Mouse (Mus musculus) lung, adult 18-20 months (tissue): Measurements from ENCODE around the gene Gm20388.

ENCODE experiments used
- DNase-seq, 2 experiments: peaks; one replicate each; pipeline ENCODE4 v3.0.0; 2022; ENCODE audit warnings: mixed read lengths in 2 of 2

Gene Gm20388

GRCm38 (mm10) chr8:120234866-120235265 lies 324.2 kb downstream of the Gm20388 start:
- DNase-seq: no peak

GRCm38 (mm10) chr8:120243222-120243621 lies 332.6 kb downstream of the Gm20388 start:
- DNase-seq: peak in 1 of 2 experiments; percentile 59

- DNase-seq: no peak
Observed at GRCm38 (mm10) chr8:120243916-120244451, 333.3 kb downstream of the Gm20388 start.

- no peak for DNase-seq
Observed at GRCm38 (mm10) chr8:120244553-120244952, 333.9 kb downstream of the Gm20388 start.

- no peak for DNase-seq
Observed at GRCm38 (mm10) chr8:120247618-120248017, 337.0 kb downstream of the Gm20388 start.

GRCm38 (mm10) chr8:120248031-120248430 lies 337.4 kb downstream of the Gm20388 start:
- peak in 1 of 2 experiments; percentile 46 for DNase-seq

GRCm38 (mm10) chr8:120248451-120248850 lies 337.8 kb downstream of the Gm20388 start:
- no peak for DNase-seq

GRCm38 (mm10) chr8:120249800-120250336 lies 339.2 kb downstream of the Gm20388 start:
- no peak for DNase-seq

GRCm38 (mm10) chr8:120250750-120251410 lies 340.2 kb downstream of the Gm20388 start:
- DNase-seq: no peak

- DNase-seq: peak; percentile 67 to 79
Observed at GRCm38 (mm10) chr8:120251411-120252035, 340.9 kb downstream of the Gm20388 start.

- no peak for DNase-seq
Observed at GRCm38 (mm10) chr8:120253626-120254025, 343.0 kb downstream of the Gm20388 start.

GRCm38 (mm10) chr8:120255406-120255987 lies 344.9 kb downstream of the Gm20388 start:
- peak; percentile 55 to 69 for DNase-seq

GRCm38 (mm10) chr8:120256958-120257357 lies 346.3 kb downstream of the Gm20388 start:
- peak; percentile 54 to 66 for DNase-seq

GRCm38 (mm10) chr8:120259206-120259605 lies 348.6 kb downstream of the Gm20388 start:
- DNase-seq: no peak

GRCm38 (mm10) chr8:120260677-120261076 lies 350.0 kb downstream of the Gm20388 start:
- DNase-seq: no peak

- peak in 1 of 2 experiments; percentile 38 for DNase-seq
Observed at GRCm38 (mm10) chr8:120261338-120262120, 350.9 kb downstream of the Gm20388 start.

- no peak for DNase-seq
Observed at GRCm38 (mm10) chr8:120263879-120264278, 353.2 kb downstream of the Gm20388 start.

GRCm38 (mm10) chr8:120264388-120264943 lies 353.8 kb downstream of the Gm20388 start:
- DNase-seq: no peak

- DNase-seq: peak; percentile 82 to 88
Observed at GRCm38 (mm10) chr8:120264944-120265453, 354.4 kb downstream of the Gm20388 start.

- DNase-seq: peak; percentile 85 to 89
Observed at GRCm38 (mm10) chr8:120265471-120265870, 354.8 kb downstream of the Gm20388 start.

GRCm38 (mm10) chr8:120268541-120268980 lies 357.9 kb downstream of the Gm20388 start:
- DNase-seq: no peak

GRCm38 (mm10) chr8:120270449-120270848 lies 359.8 kb downstream of the Gm20388 start:
- peak in 1 of 2 experiments; percentile 48 for DNase-seq
